Mouse (Mus musculus) olfactory bulb, adult 2 months (tissue): ENCODE data around the gene Crb3.

Experiments used
- CTCF ChIP-seq: fragments of 200-500 bp; IDR thresholded peaks from 2 replicates; pipeline ENCODE4 v1.5.1; 2012; ENCODE audit warnings: low read depth, mild to moderate bottlenecking, low read length, moderate library complexity; ENCODE audit not compliant: insufficient read depth
- POLR2A ChIP-seq: fragments of 200-500 bp; IDR thresholded peaks from 2 replicates; pipeline ENCODE4 v1.6.1; 2012; ENCODE audit warnings: mild to moderate bottlenecking, low read depth, low read length, moderate library complexity; ENCODE audit not compliant: insufficient read depth

GRCm38 (mm10) chr17:57112768-57113474 lies 54.0 kb downstream of the Crb3 start:
- no peak for TF ChIP-seq POLR2A
- no peak for TF ChIP-seq CTCF
